Mouse (Mus musculus) lung, postnatal 10 days (tissue): ENCODE results near the gene Prss34.

Experiments used
- DNase-seq: peaks from one replicate; pipeline ENCODE4 v3.0.0; 2021

Prss34 gene

GRCm38 (mm10) chr17:25298094-25298493 lies at the start of gene Prss34:
Gene Prss34 (plus strand): TSS chr17:25298394.
- DNase-seq = no peak

GRCm38 (mm10) chr17:25250181-25250835 lies 47.9 kb upstream of the Prss34 start:
- no peak for DNase-seq

- DNase-seq = no peak
Measured at GRCm38 (mm10) chr17:25252643-25253042, 45.6 kb upstream of the Prss34 start.

GRCm38 (mm10) chr17:25253760-25254159 lies 44.4 kb upstream of the Prss34 start:
- no peak for DNase-seq

GRCm38 (mm10) chr17:25255110-25255509 lies 43.1 kb upstream of the Prss34 start:
- no peak for DNase-seq

- peak; percentile 53 for DNase-seq
Measured at GRCm38 (mm10) chr17:25256140-25256754, 41.9 kb upstream of the Prss34 start, which contains the start of gene Baiap3. Gene Baiap3 (minus strand): TSS chr17:25256364.

GRCm38 (mm10) chr17:25257804-25258261 lies 40.4 kb upstream of the Prss34 start:
- DNase-seq = peak; percentile 53

GRCm38 (mm10) chr17:25264453-25264852 lies 33.7 kb upstream of the Prss34 start:
- peak; percentile 42 for DNase-seq

- no peak for DNase-seq
Measured at GRCm38 (mm10) chr17:25270795-25271335, 27.3 kb upstream of the Prss34 start.

GRCm38 (mm10) chr17:25272326-25272725 lies 25.9 kb upstream of the Prss34 start:
- peak; percentile 44 for DNase-seq

GRCm38 (mm10) chr17:25272951-25273705 lies 25.1 kb upstream of the Prss34 start:
- peak; percentile 91 for DNase-seq

- DNase-seq = peak; percentile 97
Measured at GRCm38 (mm10) chr17:25273706-25274501, 24.3 kb upstream of the Prss34 start.

GRCm38 (mm10) chr17:25274571-25275346 lies 23.4 kb upstream of the Prss34 start, which contains the start of gene Ube2i:
Gene Ube2i (minus strand): TSS chr17:25274622.
- no peak for DNase-seq

- DNase-seq = no peak
Measured at GRCm38 (mm10) chr17:25275833-25276232, 22.4 kb upstream of the Prss34 start.

GRCm38 (mm10) chr17:25282133-25282532 lies 16.1 kb upstream of the Prss34 start:
- DNase-seq = peak; percentile 77

- DNase-seq = peak; percentile 83
Measured at GRCm38 (mm10) chr17:25285033-25285432, 13.2 kb upstream of the Prss34 start.

GRCm38 (mm10) chr17:25288842-25289241 lies 9.4 kb upstream of the Prss34 start:
- peak; percentile 64 for DNase-seq

- no peak for DNase-seq
Measured at GRCm38 (mm10) chr17:25290411-25290810, 7.8 kb upstream of the Prss34 start.

- no peak for DNase-seq
Measured at GRCm38 (mm10) chr17:25293495-25293894, 4.7 kb upstream of the Prss34 start.

GRCm38 (mm10) chr17:25294111-25294510 lies 4.1 kb upstream of the Prss34 start:
- DNase-seq = no peak

- DNase-seq = no peak
Measured at GRCm38 (mm10) chr17:25308346-25308745, 10.2 kb downstream of the Prss34 start, which contains the start of gene Prss28. Gene Prss28 (plus strand): TSS chr17:25308646.
